Mouse (Mus musculus) liver, embryonic 16.5 days (tissue): ENCODE data around the gene Cby1. TPM values are rescaled to one million over a fixed set of nuclear protein-coding genes. Genes with fewer than 3 reads are reported as not detected.

ENCODE experiments used
- ATAC-seq: fragments of 200-750 bp; cut with Nextera tagmentation; 2 replicates; pipeline ENCODE4 v1.8.0; 2017; ENCODE audit warnings: low read depth, mild to moderate bottlenecking, moderate number of reproducible peaks, moderate library complexity
- H3K27ac ChIP-seq: fragments of 300-500 bp; sonication (generic); 2 replicates; pipeline ENCODE4 v1.5.1; 2014; ENCODE audit warnings: mild to moderate bottlenecking, low read length
- H3K27me3 ChIP-seq: fragments of 300-500 bp; sonication (generic); 2 replicates; pipeline ENCODE4 v1.6.1; 2014; ENCODE audit warnings: low read depth, low read length, mixed read lengths; ENCODE audit not compliant: control insufficient read depth, insufficient read depth
- H3K36me3 ChIP-seq: fragments of 300-500 bp; sonication (generic); 2 replicates; pipeline ENCODE4 v1.6.1; 2014; ENCODE audit warnings: mild to moderate bottlenecking; ENCODE audit not compliant: control insufficient read depth, insufficient read depth
- H3K4me1 ChIP-seq: fragments of 300-500 bp; sonication (generic); 2 replicates; pipeline ENCODE4 v1.6.1; 2014; ENCODE audit warnings: low read depth, low read length, mixed read lengths; ENCODE audit not compliant: control insufficient read depth
- H3K4me2 ChIP-seq: fragments of 300-500 bp; sonication (generic); 2 replicates; pipeline ENCODE4 v1.6.1; 2014; ENCODE audit warnings: low read depth, low read length, mixed read lengths
- H3K4me3 ChIP-seq: fragments of 300-500 bp; sonication (generic); 2 replicates; pipeline ENCODE4 v1.5.1; 2014; ENCODE audit warnings: low read depth, mild to moderate bottlenecking, low read length
- H3K9ac ChIP-seq: fragments of 300-500 bp; sonication (generic); 2 replicates; pipeline ENCODE4 v1.6.1; 2014; ENCODE audit warnings: low read depth, low read length
- H3K9me3 ChIP-seq: fragments of 300-500 bp; sonication (generic); replicated peaks from 2 replicates; pipeline ENCODE4 v1.6.1; 2016; ENCODE audit warnings: low read length; ENCODE audit not compliant: control insufficient read depth
- WGBS: fragments of 180-500 bp; shearing (Covaris S2); extraction: QIAGEN DNeasy Blood & Tissue Kit; methylation state at CpG from one replicate; pipeline ENCODE4 v1.1.7; 2014; ENCODE audit not compliant: insufficient replicate concordance; 5-methylcytosine and 5-hydroxymethylcytosine counted together
- polyA plus RNA-seq: library from polyadenylated mRNA; unstranded; fragments of >200 nt; fragmentation: Nextera tagmentation; extraction: Ambion mirVana; gene quantifications from 2 replicates; pipeline ENCODE4 v1.2.1, GENCODE M21; 2015

Cby1 gene
- polyA plus RNA-seq, 1 experiment from 2014 or later, result 10.2 TPM

DNA sequence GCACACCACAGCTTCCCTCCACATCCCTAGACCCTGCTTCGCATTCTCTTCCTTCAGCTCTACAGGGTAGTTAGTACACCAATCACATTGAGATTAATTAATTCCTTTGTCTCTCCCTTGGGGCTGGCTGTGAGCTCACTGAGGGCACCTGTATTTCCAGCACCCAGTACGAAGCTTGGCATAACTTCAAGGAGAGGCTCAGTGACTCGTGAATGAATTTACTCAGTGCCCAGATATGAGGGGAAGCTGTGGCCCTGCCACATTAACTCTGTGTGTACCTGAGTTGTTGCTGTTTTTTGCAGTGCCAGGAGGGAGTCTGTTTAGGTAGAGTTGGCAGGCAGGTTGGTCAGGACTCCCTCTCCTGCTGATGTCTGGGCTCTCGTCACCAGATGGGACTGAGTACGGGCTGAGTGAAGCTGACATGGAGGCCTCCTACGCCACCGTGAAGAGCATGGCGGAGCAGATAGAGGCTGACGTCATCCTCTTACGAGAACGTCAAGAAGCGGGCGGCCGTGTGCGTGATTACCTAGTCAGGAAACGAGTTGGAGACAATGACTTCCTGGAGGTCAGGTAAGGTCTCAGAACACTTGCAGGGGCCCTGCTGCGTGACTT, 47.7 kb downstream of the Cby1 start:
- H3K9me3 ChIP-seq, result no peaks in the 10 kb centered on the region
- no peaks in the 10 kb centered on the region for H3K4me1 ChIP-seq
- no peak overlapping the region for H3K27ac ChIP-seq
- no peak overlapping the region for H3K9ac ChIP-seq
- no peak overlapping the region for H3K4me3 ChIP-seq
- H3K27me3 ChIP-seq, result no peaks in the 10 kb centered on the region
- H3K4me2 ChIP-seq, result no peak overlapping the region
- 80% methylated on average over 17 of the region's 17 CpGs for WGBS
- ATAC-seq, result no peak
- H3K36me3 ChIP-seq, result peaks cover 33% of the 10 kb centered on the region

- 78% methylated on average over 5 of the region's 5 CpGs for WGBS
- Histone ChIP-seq H3K36me3 (peaks cover 44% of the 10 kb centered on the region), H3K27me3 (no peaks in the 10 kb centered on the region), H3K4me1 (no peaks in the 10 kb centered on the region), H3K9me3 (no peaks in the 10 kb centered on the region), H3K9ac (no peak overlapping the region), H3K27ac (no peak overlapping the region), H3K4me2 (no peak overlapping the region), H3K4me3 (no peak overlapping the region)
- no peak for ATAC-seq
Measured at GRCm38 (mm10) chr15:79708229-79708822, 49.3 kb downstream of the Cby1 start.

DNA sequence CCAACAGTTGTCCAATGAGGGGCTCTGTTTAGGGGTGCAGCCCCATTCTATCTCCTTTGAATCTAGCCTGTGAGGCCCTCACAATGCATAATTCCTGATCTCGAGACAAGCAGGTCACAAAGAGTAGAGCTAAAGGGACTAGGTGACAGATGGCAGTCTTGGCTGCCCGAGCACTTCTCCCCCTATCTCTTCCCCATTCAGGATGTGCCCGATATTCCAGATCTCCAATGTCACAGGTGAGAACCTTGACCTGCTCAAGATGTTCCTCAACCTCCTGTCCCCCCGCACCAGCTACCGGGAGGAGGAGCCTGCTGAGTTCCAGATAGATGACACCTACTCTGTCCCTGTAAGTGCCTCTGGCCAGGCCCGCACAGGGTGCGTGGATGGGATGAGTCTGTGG, 56.6 kb downstream of the Cby1 start:
- no peak overlapping the region for H3K4me2 ChIP-seq
- no peak for ATAC-seq
- no peak overlapping the region for H3K9ac ChIP-seq
- H3K9me3 ChIP-seq, result no peaks in the 10 kb centered on the region
- H3K27me3 ChIP-seq, result no peaks in the 10 kb centered on the region
- no peak overlapping the region for H3K27ac ChIP-seq
- 90% methylated on average over 7 of the region's 7 CpGs for WGBS
- H3K4me1 ChIP-seq, result no peaks in the 10 kb centered on the region
- H3K36me3 ChIP-seq, result peaks cover 68% of the 10 kb centered on the region
- H3K4me3 ChIP-seq, result no peak overlapping the region

- WGBS, result 88% methylated on average over 6 of the region's 6 CpGs
- Histone ChIP-seq H3K4me1 (no peaks in the 10 kb centered on the region), H3K4me2 (no peak overlapping the region), H3K27me3 (no peaks in the 10 kb centered on the region), H3K9ac (no peak overlapping the region), H3K36me3 (peaks cover 70% of the 10 kb centered on the region), H3K27ac (no peak overlapping the region), H3K4me3 (no peak overlapping the region), H3K9me3 (no peaks in the 10 kb centered on the region)
- no peak for ATAC-seq
Measured at GRCm38 (mm10) chr15:79716710-79717109, 57.7 kb downstream of the Cby1 start.

Other genes with a start within 250 kb of the Cby1 start
- gene Csnk1e, start 203.6 kb upstream of the Cby1 start, polyA plus RNA-seq, result 4.2 and 4.8 TPM in 2 replicates
- gene Kcnj4, start 154.0 kb upstream of the Cby1 start, polyA plus RNA-seq, result not detected in 2 replicates
- 5.0 and 5.2 TPM in 2 replicates for gene Kdelr3, start 142.8 kb upstream of the Cby1 start, polyA plus RNA-seq
- 11.3 TPM in 2 replicates for gene Ddx17, start 112.5 kb upstream of the Cby1 start, polyA plus RNA-seq
- gene Dmc1, start 54.1 kb upstream of the Cby1 start, polyA plus RNA-seq, result 0.25 and 0.26 TPM in 2 replicates
- gene Fam227a, start 243 bp upstream of the Cby1 start, polyA plus RNA-seq, result 0.14 and 0.15 TPM in 2 replicates
- 116 and 125 TPM in 2 replicates for gene Tomm22, start 11.7 kb downstream of the Cby1 start, polyA plus RNA-seq
- gene Josd1, start 28.7 kb downstream of the Cby1 start, polyA plus RNA-seq, result 19.2 and 21.6 TPM in 2 replicates
- gene Gtpbp1, start 31.6 kb downstream of the Cby1 start, polyA plus RNA-seq, result 26.2 and 28.5 TPM in 2 replicates
- 3.0 and 3.1 TPM in 2 replicates for gene Sun2, start 83.3 kb downstream of the Cby1 start, polyA plus RNA-seq
- 7.2 and 8.3 TPM in 2 replicates for gene Dnal4, start 118.7 kb downstream of the Cby1 start, polyA plus RNA-seq
- gene Nptxr, start 145.6 kb downstream of the Cby1 start, polyA plus RNA-seq, result 0.07 and 0.14 TPM in 2 replicates
- gene Npcd, start 175.0 kb downstream of the Cby1 start, polyA plus RNA-seq, result not detected in 2 replicates
- 5.8 and 6.3 TPM in 2 replicates for gene Cbx6, start 175.5 kb downstream of the Cby1 start, polyA plus RNA-seq
- 33.1 and 35.2 TPM in 2 replicates for gene Apobec3, start 232.5 kb downstream of the Cby1 start, polyA plus RNA-seq